Mouse (Mus musculus): ENCODE measurements around the gene Hnrnpdl.

The Hnrnpdl gene

DNA sequence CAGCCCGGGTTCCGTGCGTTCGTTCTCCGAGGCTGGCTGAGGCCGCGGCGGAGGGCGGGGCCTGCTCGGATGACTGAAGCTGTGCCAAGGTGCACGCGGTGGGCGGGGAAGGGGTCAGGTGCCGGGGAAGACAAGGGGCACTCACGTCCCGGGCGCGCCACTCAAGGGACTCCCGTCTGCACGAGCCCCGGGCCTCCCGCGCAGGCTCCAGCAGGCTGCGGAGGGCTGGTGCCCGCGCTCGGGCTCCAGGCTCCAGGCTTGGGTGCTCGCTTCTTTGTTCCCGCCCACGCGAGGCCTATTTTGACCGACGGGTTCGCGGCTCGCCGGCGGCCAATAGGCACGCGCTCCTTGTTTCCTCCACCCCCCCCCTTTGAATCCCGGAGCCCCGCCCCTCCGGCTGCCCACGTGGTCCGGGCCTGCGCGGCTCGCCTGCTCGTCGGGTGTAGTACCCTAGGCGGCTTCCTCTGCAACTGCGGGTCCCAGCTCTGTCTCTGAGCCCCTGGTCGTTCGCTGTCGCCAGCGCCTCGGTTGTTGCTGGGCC is at the start of gene Hnrnpdl, which contains the start of gene Enoph1:
Hnrnpdl (minus strand) TSS at position 63 of the 541 bp plus-strand sequence.
Enoph1 (plus strand) TSS at position 384 of the 541 bp plus-strand sequence.
- DNase-seq: peak; percentile 94

DNA sequence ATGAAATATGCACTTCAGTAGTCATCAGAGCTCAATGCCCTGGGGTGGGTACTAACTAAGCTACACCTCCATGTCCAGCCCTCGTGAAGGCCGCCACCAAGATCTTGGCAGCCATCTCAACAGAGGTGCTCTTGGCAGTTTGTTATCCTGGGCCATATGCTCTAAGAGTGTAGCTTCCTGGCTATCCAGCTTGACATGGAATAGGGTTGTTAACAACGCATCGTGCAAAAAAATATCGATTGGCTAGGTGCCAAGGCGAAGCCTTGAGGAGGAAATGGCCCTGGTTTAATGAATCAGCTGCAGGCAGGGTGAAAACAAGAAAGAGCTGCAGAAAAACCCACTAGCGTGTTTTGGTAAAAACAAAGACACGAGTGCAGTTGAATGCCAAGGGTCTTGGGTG is 45.6 kb upstream of the Hnrnpdl start:
- DNase-seq: no peak

DNA sequence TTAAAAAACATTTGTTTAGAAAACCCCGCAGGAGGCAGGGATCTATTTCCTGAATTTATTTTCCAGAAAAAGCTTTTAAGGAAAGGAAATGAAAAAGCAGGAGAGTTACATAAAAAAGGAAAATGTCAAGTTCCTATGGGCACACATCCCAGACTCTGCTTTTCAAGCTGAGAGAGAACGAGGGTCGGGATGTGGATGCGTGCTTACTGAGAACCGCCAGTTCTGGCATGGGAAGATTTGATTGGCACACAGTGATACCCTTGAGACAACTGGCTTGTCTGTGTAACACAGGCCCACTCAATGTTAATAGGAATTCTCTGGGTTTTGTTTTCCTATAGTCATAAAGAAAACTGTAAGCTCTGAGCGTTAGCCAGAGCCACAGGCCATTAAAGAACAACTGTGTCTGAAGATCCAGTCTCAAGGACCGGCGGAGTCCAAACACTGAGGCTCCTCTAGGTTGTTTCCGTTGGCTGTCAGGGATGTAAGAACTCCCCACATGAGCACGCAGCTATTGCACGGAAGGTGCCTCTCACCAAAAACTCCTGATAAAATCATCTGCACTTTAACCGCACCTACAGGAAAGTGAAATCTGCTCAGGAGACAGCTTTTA is 44.6 kb upstream of the Hnrnpdl start:
- DNase-seq: no peak

DNA sequence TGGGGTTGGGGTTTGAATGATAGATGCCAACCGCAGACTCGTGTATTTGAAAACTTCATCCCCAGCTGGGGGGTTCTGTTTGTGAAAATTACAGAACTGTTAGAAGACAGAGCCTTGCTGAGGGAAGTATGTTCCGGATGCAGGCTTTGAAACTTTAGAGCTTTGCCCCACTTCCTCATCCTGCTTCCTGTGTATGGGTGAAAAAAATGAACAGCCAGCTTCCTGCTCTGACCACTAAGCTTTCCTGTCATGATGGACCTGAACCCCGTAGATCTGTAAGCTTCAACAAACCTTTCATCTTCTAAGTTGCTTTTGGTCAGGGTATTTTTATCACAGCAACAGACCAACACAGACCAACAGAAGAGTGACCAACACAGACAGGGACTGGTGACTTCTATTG is 42.5 kb upstream of the Hnrnpdl start:
- DNase-seq: no peak

DNA sequence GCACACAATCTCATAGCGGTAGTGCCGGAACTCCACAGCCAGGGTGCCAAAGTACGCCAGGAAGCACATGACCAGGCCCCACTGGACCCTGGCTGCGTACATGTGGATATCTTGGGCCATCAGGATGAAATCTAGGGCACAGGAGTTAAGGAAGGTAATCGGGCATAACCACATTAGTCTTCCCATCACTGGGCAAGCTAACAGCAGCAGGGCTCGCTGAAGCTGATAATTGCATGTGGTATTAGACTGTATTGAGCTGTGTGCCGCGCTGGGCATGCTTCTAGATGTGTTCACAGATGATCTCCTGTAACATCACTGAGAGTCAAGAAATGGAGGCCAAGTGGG is 40.4 kb upstream of the Hnrnpdl start:
- no peak for DNase-seq

DNA sequence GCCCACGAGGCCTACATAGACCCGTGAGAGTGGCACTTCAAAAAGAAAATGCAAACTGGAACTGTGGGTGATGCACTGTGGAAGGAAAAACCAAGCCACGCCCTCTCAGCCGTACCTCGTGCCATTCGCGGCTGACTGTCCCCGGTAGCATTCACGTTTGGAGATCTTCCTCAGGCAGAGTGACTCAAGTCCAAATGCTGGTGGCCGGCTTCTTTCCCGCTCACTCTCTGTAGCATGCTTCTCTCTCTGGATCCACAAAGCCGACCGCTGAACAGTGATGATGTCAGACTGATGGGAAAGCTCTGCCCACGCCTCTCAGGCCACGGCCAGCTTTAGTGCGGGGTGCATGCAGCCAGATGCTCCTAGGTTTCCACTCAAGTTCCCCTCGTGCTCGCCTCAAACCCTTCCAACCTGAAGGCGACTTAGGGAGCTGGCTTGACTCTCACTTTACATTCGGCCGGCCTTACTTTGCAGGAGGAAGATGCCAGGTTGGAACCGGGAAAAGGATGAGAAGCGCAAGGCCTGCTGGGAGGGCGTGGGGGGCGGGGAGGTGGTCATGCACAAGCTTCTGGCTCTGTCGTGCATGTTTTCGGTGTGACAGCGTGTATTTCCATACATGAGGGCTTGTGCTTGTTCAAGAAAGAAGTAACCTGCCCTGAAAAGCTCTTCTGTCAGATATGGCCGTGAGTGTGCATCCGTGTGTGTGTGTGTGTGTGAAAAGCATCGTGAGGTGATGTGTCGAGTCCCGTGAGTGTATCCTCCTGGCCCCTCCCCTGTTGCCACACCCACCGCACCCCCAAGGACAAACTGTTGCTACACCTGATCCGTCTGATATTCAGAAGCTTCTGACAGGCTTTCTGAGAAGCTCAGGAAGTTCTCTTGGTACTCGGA is 39.8 kb upstream of the Hnrnpdl start:
- no peak for DNase-seq

DNA sequence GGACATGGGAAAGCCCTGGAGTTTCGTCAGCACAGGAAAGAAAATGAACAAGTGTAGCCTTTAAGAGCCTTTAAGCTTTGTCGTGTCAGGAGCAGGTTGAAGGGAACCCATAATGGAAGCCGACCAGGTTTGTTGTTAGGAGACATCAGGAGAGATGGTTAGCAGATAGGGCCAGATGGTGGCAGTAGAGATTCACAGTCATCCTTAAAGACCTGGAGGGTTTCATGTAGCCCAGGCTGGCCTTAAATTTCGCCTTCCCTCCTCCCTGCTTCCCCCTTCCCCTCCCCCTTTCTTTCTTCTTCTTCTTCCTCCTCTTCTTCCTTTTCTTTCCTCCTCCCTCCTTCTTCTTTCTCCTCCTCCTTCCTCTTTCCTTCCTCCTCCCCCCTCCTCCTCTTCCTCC is 35.1 kb upstream of the Hnrnpdl start:
- no peak for DNase-seq

DNA sequence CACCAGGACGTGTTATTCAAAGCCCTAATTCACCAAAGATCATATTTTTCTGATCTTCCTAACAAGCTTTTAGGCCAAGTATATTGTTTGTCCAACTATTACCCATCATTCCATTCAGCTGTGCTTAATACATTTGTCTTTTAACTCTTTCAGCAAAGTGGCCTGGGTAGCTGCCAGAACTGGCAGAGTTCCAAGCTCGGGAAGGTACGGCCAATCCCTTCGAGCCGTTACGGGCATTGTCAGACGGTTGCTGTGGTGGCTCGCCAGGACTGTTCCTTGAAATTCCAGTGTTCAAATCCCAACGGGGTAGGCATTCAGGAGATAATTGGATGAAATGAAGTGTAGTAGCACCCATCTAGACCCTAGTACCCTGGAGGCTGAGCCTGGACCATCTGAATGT is 33.1 kb upstream of the Hnrnpdl start:
- DNase-seq: no peak

DNA sequence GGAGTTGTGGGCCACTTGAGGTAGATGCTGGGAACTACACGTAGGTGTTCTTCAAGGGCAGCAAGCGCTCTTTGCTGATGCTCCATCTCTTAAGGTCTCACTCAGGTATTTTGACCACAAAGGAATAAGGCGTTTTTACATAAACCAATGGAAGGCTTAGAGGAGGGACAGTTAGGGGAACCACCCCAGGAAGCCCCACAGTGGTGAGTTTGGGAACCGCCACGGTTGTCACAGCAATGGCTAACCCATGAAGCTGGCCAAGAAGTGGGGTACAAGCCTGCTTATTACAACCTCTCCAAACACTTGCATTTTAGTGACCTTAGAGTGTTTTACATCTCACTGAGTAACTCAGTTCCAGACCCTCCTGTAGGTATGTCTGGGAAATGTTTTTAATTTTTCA is 32.1 kb upstream of the Hnrnpdl start:
- DNase-seq: no peak

DNA sequence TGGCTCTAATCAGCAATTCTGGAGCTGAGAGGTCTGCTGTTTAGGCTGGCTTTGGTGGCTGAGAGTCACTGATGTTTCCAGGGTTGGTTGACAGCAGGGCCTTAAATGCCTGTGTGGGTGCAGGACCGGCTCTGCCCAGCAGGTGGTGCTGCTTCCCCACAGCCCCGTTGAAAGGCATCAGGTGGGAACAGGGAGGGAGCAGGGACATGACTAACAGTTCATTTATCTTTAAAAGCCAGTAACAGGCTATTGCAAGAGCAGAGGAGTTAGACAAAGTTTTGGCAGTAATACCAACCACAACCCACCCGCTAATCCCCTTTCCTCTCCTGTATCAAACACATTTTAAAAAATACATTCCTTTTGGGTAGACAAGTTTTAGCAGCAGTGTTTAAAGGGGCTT is 30.8 kb upstream of the Hnrnpdl start:
- peak; percentile 86 for DNase-seq

DNA sequence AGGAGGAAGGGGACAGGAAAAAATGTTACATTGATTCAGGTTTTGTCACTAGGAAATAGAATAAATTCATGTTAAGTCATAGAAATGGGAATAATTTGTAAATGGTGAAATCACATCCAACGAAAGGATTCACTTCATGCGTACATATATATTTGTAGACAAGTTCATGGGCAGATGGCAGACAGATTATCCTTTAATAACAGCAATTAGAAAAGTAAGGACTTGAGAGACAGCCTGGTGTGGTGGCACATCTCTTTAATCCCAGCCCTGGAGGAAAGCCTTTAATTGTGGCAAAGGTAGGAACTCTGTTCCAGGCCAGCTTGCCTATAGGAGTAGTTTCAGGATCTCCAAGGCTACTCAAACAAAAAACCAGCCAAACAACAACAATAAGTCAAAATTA is 30.1 kb upstream of the Hnrnpdl start:
- no peak for DNase-seq

DNA sequence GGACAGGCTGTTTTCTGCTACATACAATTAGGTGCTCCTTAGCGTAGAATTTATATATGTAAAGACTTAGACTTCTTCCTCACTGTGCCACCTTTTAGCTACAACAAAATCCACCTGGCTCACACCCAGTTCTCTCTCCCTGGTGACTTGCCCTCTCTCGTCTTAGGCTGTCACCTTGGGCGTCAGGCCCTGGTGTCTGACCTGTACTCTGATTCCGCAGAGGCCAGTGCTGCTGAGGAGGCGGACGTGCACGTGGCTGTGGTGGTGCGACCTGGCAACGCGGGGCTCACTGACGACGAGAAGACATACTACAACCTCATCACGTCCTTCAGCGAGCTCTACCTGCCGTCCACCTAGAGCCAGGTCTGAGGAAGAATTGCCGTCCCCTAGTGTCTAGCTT is 28.1 kb upstream of the Hnrnpdl start:
- no peak for DNase-seq

DNA sequence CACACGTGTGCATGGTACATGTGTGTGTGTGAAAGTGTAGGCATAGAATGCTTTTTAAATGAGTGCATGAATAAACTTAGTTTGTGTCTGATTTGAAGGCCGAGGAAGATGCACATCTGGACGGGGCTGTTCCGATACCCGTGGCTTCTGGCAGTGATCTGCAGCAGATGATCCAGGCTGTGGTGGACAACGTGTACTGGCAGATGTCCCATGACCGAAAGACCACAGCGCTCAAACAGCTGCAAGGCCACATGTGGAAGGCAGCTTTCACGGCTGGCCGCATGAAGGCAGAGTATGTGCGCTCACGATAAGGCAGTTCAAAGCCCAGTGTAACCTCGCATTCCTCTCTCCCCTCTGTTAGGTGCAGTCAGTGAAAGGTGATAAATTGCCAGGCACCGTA is 21.4 kb upstream of the Hnrnpdl start:
- DNase-seq: no peak

DNA sequence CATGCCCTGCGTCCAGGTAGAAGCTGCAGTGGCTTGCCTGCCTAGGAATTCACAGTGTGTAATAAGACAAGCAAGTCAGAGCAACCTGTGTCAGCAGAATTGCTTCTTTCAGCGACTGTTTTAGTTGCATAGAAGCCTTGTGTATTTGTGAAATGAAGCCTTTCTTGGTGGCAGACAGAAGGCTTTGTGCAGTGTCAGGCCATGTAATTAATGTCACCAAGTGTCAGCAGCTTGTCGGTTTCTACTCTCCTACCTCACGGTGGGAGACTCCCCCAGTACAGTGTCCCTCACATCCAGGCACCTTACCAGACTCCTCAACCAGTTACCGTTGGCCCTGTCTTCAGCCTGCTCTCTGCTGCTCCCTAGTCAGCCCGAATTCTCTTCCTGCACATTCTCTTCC is 19.9 kb upstream of the Hnrnpdl start:
- no peak for DNase-seq

DNA sequence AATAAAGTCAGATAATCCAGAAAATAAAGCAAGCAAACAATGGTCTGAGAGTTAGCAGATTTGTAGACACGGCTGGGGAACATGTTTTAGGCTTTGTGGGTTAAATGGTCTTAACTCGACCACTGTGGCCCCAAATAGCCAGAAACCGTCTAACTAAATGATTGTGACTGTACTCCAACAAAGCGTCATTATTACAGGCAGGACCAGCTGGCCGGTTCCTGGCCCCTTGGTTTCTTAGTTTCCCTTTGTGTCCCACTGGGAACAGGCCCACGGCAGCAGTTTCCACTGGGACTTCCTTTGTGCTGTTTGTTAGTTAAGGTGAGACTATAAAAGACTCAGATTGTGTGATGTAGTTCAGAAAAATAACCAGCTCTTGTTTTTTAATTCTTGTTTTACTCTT is 19.3 kb upstream of the Hnrnpdl start:
- no peak for DNase-seq

DNA sequence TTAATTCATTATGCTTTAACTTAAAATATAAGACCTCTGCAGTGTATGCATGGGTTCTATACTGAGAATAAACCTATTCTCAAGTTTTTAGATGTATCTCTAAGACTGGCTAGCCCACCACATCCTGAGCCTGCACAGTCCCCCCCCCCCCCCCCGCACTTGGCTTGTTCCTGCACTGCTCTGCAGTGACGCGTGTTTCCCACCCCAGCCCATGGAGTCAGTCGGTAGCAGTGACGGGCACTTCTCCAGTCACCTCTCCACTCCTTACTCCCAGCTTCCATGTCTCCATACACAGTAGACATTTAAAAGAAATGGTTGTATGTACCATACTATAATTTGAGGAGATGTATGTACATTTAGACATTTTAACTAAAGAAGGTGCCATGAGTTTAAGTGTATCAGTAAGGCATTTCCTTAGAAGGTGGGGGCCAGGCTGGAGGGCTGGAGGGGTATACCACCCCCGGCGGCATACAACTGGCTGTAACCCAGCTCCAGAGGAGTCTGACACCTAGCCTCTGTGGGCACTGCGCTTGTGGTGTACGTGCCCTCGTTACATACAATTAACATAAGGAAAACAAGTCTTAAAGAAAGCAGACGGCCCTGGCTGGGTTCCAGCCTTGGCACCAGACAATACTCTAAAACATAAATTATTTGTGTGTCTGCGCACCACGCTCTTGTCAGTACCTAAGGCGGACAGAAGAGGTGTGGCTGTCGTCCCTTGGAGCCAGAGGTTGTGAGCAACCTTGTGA is 18.2 kb upstream of the Hnrnpdl start:
- DNase-seq: no peak

DNA sequence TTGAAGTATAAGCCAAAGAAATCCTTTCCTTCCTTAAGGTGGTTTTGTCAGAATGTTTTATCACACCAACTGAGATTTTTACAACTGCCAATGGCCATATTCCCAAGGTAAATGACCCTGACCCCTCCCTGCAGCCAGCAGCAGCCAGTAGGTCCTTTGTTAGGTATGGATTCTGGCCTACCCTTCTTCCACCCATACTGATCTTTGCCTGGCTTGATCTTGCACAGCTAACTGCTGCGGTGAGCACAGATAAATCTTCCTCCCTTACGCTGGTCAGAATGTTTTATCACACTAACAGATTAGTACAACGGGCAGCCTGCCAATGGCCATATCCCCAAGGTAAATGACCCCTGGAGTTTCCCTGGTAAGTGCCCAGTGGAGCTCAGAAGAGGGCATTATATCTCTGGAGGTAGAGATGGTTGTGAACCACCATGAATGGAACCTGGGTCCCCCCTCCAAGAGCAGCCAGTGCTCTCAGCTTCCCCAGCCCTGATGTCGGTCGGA is 16.5 kb upstream of the Hnrnpdl start:
- DNase-seq: no peak

DNA sequence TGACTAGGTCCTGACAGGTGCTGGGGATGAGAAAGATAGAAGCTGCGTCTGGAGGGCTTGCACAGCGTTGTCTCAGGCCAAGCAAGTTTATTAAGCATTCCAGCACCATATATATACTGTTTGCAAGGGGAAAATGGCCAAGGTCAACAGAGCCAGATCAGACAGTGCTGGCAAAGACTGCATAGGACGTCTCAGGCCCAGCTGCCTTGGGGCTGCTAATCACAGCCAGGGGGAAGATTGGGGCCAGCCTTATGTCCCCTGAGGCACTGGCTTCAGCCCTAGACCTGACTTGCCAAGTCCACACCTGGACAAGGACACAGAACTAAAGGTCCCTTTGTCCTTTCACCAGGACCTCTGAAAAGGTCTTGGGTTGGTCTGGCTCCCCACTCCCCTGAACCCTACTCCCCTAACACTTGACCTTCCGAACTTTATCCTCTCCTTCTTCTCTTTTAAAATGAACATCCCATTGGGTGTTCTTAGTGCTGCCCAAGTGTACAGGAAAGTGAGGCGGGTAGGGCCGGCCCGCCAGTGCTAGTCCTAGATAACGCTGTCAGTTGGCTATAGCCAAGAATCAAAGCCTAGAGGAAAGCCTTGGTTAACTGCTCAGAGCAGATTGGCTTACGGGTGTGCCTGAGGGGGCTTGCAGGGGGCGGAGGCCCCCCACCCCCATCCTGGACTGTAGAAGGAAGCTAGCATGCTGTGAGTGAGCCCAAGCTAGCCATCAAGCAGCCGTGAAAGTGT is 15.5 kb upstream of the Hnrnpdl start:
- no peak for DNase-seq

DNA sequence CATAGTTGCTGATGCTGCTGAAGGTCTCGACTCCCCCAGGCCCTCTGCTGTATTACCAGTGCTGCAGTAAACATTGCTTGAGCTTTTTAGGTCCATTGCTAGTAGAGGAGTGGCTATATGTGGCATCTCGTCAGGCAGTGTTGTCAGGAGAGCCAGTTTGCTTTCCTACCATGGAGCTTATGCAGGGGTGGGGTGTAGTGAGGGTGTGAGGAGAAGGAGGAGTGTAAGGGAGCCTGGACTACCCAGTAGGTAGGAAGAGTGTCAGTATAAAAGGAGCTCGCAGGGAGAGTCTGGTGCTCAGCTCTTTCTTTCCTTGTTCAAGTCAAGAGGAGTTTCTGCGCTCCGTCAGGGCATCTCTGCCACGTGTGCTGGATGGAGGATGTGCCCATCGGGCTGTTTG is 13.3 kb upstream of the Hnrnpdl start:
- DNase-seq: no peak

DNA sequence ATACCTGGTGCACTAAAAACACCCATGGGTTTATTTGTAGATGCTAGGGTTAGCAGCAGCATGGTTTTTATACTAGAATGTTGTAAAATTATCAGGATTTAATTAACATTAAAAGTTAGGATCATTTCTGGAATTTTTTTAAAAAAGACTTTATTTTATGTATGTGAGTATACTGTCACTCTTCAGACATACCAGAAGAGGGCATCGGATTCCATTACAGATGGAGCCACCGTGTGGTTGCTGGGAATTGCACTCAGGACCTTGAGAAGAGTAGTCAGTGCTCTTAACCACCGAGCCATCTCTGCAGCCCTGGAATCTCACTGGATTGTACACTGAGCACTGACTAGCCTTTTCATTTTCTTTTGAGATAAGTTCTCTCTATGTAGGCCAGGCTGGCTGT is 10.4 kb upstream of the Hnrnpdl start:
- DNase-seq: no peak

DNA sequence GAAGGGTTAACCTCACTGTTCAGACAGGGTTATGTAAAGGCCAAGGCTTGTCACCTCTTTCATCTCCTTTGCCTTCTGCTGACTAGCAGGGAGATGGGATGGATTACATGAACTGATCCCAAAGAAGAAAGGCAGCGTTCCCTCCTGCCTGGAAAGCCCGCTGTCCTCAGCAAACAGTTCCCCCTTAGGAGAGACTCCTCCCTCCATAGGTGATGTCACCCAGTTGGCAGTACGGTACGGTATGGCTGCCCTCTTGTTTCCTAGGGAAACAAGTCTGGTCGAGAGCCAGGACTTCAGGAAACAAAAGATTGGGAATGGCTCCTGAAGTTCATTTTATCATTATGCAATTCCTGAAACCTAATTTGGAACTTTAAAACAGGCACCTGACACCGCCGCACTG is 8.4 kb upstream of the Hnrnpdl start:
- DNase-seq: no peak

DNA sequence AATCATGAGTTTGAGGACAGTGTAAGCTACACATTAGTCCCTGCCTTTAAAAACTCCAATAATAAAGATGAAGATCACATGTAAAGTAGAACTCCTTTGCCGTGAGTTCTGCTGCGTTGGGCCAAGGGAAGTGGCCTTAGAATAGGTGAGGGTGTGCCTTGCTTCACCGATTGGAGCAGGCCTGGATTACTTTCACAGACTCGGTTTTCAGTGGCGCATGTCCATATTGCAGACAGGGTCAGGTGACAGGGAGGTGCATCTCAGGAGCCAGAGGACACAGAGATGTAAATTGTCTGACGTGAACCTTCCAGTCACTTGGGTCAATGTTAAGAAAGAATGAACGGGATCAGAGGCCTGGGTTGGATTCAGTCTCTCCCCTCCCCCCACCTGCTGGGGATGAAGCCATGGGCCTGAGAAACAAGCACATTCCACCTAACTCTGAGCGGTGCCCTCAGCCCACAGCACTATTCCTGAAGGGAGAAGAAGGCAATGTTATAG is 7.7 kb upstream of the Hnrnpdl start:
- no peak for DNase-seq

DNA sequence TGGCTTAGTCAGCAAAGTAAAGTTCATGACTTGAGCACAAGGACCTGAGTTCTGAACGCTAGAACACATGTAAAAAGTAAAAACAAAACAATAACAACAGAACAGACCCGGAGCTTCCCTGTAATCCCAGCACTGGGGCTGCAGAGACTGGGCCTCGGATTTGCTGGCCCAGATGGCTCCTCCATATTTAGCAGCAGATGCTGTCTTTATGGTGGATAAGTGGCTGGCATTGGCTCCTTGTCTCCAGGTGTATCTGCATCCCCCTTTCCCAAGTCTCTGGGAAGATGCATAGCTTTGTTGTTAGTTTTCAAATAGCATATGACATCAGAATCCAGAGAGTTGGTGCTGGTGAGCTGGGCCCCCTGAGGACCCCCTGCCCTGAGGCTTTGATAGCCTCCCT is 6.6 kb upstream of the Hnrnpdl start:
- no peak for DNase-seq
